Mouse (Mus musculus): Measurements from ENCODE around the gene Hipk4. TPM values are rescaled to one million over a fixed set of nuclear protein-coding genes. Genes with fewer than 3 reads are reported as not detected.

Gene Hipk4
- total and polyA plus RNA-seq, 2 experiments, result not detected

GRCm38 (mm10) chr7:27537998-27538397 is 14.9 kb downstream of the Hipk4 start:
- TF ChIP-seq CTCF (IDR thresholded peaks at IDR 0.05; ENCODE audit: low read depth, low read length) (no peak), POLR2A (IDR thresholded peaks at IDR 0.05; ENCODE audit: extremely low read depth, insufficient read depth, low read length) (no peak)
- H3K36me3 ChIP-seq (ENCODE audit: control insufficient read depth, insufficient read depth, low read length), result no peaks in the 10 kb centered on the region
- WGBS, result 89% methylated on average over 8 of the region's 8 CpGs
- DNase-seq (ENCODE audit: extremely low read depth, low read depth, low spot score), result no peak
- H3K4me1 ChIP-seq (ENCODE audit: control insufficient read depth, insufficient read depth, low read length), result no peaks in the 10 kb centered on the region
- H3K4me3 ChIP-seq (ENCODE audit: insufficient read depth, low read depth, low read length), result no peak overlapping the region
- H3K27me3 ChIP-seq (ENCODE audit: control insufficient read depth, insufficient read depth, low read length), result no peaks in the 10 kb centered on the region
- H3K27ac ChIP-seq (replicated peaks; ENCODE audit: insufficient read depth, low read depth, low read length), result no peak overlapping the region
- H3K9ac ChIP-seq (ENCODE audit: low read depth, low read length), result no peak overlapping the region
- H3K79me2 ChIP-seq (ENCODE audit: control insufficient read depth, insufficient read depth, low read length), result no peaks in the 10 kb centered on the region

- Histone ChIP-seq H3K36me3 (ENCODE audit: control insufficient read depth, insufficient read depth, low read length) (no peaks in the 10 kb centered on the region), H3K4me3 (ENCODE audit: insufficient read depth, low read depth, low read length) (no peak overlapping the region), H3K4me1 (ENCODE audit: control insufficient read depth, insufficient read depth, low read length) (no peaks in the 10 kb centered on the region), H3K27ac (replicated peaks; ENCODE audit: insufficient read depth, low read depth, low read length) (no peak overlapping the region), H3K79me2 (ENCODE audit: control insufficient read depth, insufficient read depth, low read length) (no peaks in the 10 kb centered on the region), H3K9ac (ENCODE audit: low read depth, low read length) (no peak overlapping the region), H3K27me3 (ENCODE audit: control insufficient read depth, insufficient read depth, low read length) (no peaks in the 10 kb centered on the region)
- 94% methylated on average over 2 of the region's 2 CpGs for WGBS
- DNase-seq (ENCODE audit: extremely low read depth, low read depth, low spot score), result no peak
- TF ChIP-seq POLR2A (IDR thresholded peaks at IDR 0.05; ENCODE audit: extremely low read depth, insufficient read depth, low read length), result no peak
- TF ChIP-seq CTCF (IDR thresholded peaks at IDR 0.05; ENCODE audit: low read depth, low read length), result no peak
These were observed 15.7 kb downstream of the Hipk4 start for GRCm38 (mm10) chr7:27538797-27539196.

GRCm38 (mm10) chr7:27540521-27540920 is 17.5 kb downstream of the Hipk4 start:
- H3K27ac ChIP-seq (replicated peaks; ENCODE audit: insufficient read depth, low read depth, low read length), result no peak overlapping the region
- H3K9ac ChIP-seq (ENCODE audit: low read depth, low read length), result no peak overlapping the region
- H3K36me3 ChIP-seq (ENCODE audit: control insufficient read depth, insufficient read depth, low read length), result no peaks in the 10 kb centered on the region
- H3K27me3 ChIP-seq (ENCODE audit: control insufficient read depth, insufficient read depth, low read length), result no peaks in the 10 kb centered on the region
- WGBS, result 86% methylated on average over 2 of the region's 2 CpGs
- H3K79me2 ChIP-seq (ENCODE audit: control insufficient read depth, insufficient read depth, low read length), result no peaks in the 10 kb centered on the region
- no peak for DNase-seq (ENCODE audit: extremely low read depth, low read depth, low spot score)
- no peaks in the 10 kb centered on the region for H3K4me1 ChIP-seq (ENCODE audit: control insufficient read depth, insufficient read depth, low read length)
- no peak overlapping the region for H3K4me3 ChIP-seq (ENCODE audit: insufficient read depth, low read depth, low read length)
- TF ChIP-seq CTCF (IDR thresholded peaks at IDR 0.05; ENCODE audit: low read depth, low read length) (no peak), POLR2A (IDR thresholded peaks at IDR 0.05; ENCODE audit: extremely low read depth, insufficient read depth, low read length) (no peak)

- Histone ChIP-seq H3K27ac (replicated peaks; ENCODE audit: insufficient read depth, low read depth, low read length) (no peak overlapping the region), H3K79me2 (ENCODE audit: control insufficient read depth, insufficient read depth, low read length) (no peaks in the 10 kb centered on the region), H3K36me3 (ENCODE audit: control insufficient read depth, insufficient read depth, low read length) (no peaks in the 10 kb centered on the region), H3K27me3 (ENCODE audit: control insufficient read depth, insufficient read depth, low read length) (no peaks in the 10 kb centered on the region), H3K4me3 (ENCODE audit: insufficient read depth, low read depth, low read length) (no peak overlapping the region), H3K4me1 (ENCODE audit: control insufficient read depth, insufficient read depth, low read length) (no peaks in the 10 kb centered on the region), H3K9ac (ENCODE audit: low read depth, low read length) (no peak overlapping the region)
- TF ChIP-seq CTCF (IDR thresholded peaks at IDR 0.05; ENCODE audit: low read depth, low read length) (no peak), POLR2A (IDR thresholded peaks at IDR 0.05; ENCODE audit: extremely low read depth, insufficient read depth, low read length) (no peak)
- WGBS, result 94% methylated on average over 6 of the region's 6 CpGs
- DNase-seq (ENCODE audit: extremely low read depth, low read depth, low spot score), result no peak
These were observed 17.9 kb downstream of the Hipk4 start for GRCm38 (mm10) chr7:27540935-27541334.

- H3K9ac ChIP-seq (ENCODE audit: low read depth, low read length), result no peak overlapping the region
- 93% methylated on average over 16 of the region's 16 CpGs for WGBS
- H3K4me1 ChIP-seq (ENCODE audit: control insufficient read depth, insufficient read depth, low read length), result no peaks in the 10 kb centered on the region
- no peaks in the 10 kb centered on the region for H3K36me3 ChIP-seq (ENCODE audit: control insufficient read depth, insufficient read depth, low read length)
- TF ChIP-seq CTCF (IDR thresholded peaks at IDR 0.05; ENCODE audit: low read depth, low read length) (no peak), POLR2A (IDR thresholded peaks at IDR 0.05; ENCODE audit: extremely low read depth, insufficient read depth, low read length) (no peak)
- DNase-seq (ENCODE audit: extremely low read depth, low read depth, low spot score), result no peak
- H3K27me3 ChIP-seq (ENCODE audit: control insufficient read depth, insufficient read depth, low read length), result no peaks in the 10 kb centered on the region
- H3K79me2 ChIP-seq (ENCODE audit: control insufficient read depth, insufficient read depth, low read length), result no peaks in the 10 kb centered on the region
- H3K27ac ChIP-seq (replicated peaks; ENCODE audit: insufficient read depth, low read depth, low read length), result no peak overlapping the region
- H3K4me3 ChIP-seq (ENCODE audit: insufficient read depth, low read depth, low read length), result no peak overlapping the region
These were observed 18.4 kb downstream of the Hipk4 start for GRCm38 (mm10) chr7:27541431-27541830.

GRCm38 (mm10) chr7:27541922-27542321 is 18.9 kb downstream of the Hipk4 start:
- DNase-seq (ENCODE audit: extremely low read depth, low read depth, low spot score), result no peak
- Histone ChIP-seq H3K27ac (replicated peaks; ENCODE audit: insufficient read depth, low read depth, low read length) (no peak overlapping the region), H3K9ac (ENCODE audit: low read depth, low read length) (no peak overlapping the region), H3K4me1 (ENCODE audit: control insufficient read depth, insufficient read depth, low read length) (no peaks in the 10 kb centered on the region), H3K36me3 (ENCODE audit: control insufficient read depth, insufficient read depth, low read length) (no peaks in the 10 kb centered on the region), H3K4me3 (ENCODE audit: insufficient read depth, low read depth, low read length) (no peak overlapping the region), H3K79me2 (ENCODE audit: control insufficient read depth, insufficient read depth, low read length) (no peaks in the 10 kb centered on the region), H3K27me3 (ENCODE audit: control insufficient read depth, insufficient read depth, low read length) (no peaks in the 10 kb centered on the region)
- TF ChIP-seq CTCF (IDR thresholded peaks at IDR 0.05; ENCODE audit: low read depth, low read length), result no peak
- TF ChIP-seq POLR2A (IDR thresholded peaks at IDR 0.05; ENCODE audit: extremely low read depth, insufficient read depth, low read length), result no peak
- WGBS, result 75% methylated on average over 5 of the region's 5 CpGs

Data from liver, adult 2 months (tissue).